Mouse (Mus musculus) kidney, postnatal 4 days (tissue): ENCODE results near the gene Ankrd13c.
"Not testable (repeated sequence)": the region's sequence is repeated elsewhere in the genome, so short reads cannot be mapped to it uniquely, and the experiment has no call there.

ENCODE experiments used
- DNase-seq, 2 experiments: peaks; one replicate each; pipeline ENCODE4 v3.0.0; 2021; ENCODE audit warnings: mixed read lengths in 2 of 2

The Ankrd13c gene

GRCm38 (mm10) chr3:157946843-157947358, at the start of gene Ankrd13c:
Ankrd13c (plus strand) TSS chr3:157947239.
- peak; percentile 94 to 97 for DNase-seq

DNA sequence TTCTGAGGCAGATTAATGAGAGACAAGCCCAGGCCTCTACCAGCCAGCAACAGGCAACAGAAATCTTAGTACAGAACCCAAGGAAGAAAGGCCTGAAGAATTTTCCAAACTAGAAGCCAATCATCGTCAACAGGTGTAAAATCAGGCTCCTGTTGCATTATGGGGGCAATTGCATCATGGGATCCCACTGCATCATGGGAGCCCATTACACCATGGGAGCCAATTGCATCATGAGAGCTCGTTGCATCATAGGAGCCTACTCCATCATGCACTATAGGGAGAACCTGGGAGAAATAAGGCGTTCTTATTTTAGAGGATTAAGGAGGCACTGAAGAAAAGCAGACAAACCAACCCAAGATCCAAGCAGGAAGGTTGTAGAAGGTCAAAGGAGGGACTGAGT, 49.4 kb upstream of the Ankrd13c start:
- no peak for DNase-seq

DNA sequence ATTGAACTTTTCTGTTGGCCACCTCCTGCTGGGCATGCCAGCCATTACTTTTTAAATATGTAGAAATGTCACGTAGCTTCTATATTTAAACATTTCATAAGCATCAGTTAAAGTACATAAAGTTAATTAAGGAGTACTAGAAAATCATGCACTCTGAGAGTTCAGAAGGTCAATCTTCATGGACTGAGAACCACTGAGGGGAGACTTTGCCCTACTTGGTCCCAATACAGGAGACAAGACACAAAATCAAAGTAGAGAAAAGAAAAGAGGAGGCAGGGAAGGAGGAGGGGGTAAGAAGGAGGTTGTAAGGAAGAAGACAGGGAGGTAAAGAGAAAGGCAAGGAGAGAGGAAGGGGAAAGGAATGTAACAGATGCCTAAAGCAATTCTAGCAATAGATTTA, 47.1 kb upstream of the Ankrd13c start:
- DNase-seq = no peak

GRCm38 (mm10) chr3:157901721-157902120, 45.3 kb upstream of the Ankrd13c start:
- DNase-seq = no peak

GRCm38 (mm10) chr3:157908166-157908565, 38.9 kb upstream of the Ankrd13c start:
- DNase-seq = no peak

GRCm38 (mm10) chr3:157910262-157910661, 36.8 kb upstream of the Ankrd13c start:
- DNase-seq = no peak

- peak in 1 of 2 experiments; percentile 14 for DNase-seq
Observed at GRCm38 (mm10) chr3:157912155-157912554, 34.9 kb upstream of the Ankrd13c start.

GRCm38 (mm10) chr3:157916336-157916735, 30.7 kb upstream of the Ankrd13c start:
- DNase-seq = peak in 1 of 2 experiments; percentile 19

DNA sequence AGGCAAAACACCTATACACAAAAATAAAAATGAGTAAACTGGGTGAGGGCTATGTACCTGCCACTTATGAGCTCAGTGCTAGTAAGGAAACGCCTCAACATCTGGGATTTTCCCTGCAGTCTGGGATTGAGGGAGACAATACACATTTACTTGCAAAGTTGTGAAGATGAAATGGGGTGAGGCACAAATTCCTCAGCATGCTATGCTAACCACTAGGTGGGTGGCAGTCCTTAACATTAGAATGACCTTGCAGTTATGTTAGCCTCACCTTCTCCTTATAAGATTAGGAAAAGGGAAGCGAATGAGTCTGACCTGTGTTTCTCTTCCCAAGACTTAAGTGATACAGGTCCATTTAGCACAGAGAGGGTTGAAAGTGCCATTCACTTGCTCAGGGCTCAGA, 25.7 kb upstream of the Ankrd13c start:
- DNase-seq = no peak

DNA sequence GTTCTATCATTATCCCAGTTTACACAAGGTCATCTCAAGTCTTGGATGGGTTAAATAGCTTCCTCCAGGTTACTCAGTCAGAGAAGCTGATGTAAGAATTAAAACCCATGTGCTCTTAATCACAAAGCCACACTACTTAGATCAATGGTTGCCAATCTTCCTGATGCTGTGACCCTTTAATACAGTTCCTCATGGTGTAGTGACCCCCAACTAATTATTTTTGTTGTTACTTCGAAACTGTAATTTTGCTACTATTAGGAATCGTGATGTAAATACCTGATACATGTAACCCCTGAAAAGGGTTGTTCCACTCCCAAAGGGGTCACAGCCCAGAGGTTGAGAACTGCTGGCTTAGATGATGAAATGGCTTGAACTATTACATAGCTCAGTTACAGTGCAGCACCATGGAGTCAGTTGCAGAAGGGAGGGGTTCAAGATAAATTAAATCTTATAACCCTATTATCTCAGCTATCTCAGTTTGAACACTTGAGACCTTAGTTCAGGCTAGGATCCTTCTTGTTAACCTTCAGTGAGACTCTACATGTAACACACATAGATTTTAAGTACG, 23.7 kb upstream of the Ankrd13c start:
- DNase-seq = no peak

- DNase-seq = peak; percentile 87 to 94
Observed at GRCm38 (mm10) chr3:157924692-157925328, 22.2 kb upstream of the Ankrd13c start, which contains the start of gene Cth. Cth (minus strand) TSS chr3:157925077.

DNA sequence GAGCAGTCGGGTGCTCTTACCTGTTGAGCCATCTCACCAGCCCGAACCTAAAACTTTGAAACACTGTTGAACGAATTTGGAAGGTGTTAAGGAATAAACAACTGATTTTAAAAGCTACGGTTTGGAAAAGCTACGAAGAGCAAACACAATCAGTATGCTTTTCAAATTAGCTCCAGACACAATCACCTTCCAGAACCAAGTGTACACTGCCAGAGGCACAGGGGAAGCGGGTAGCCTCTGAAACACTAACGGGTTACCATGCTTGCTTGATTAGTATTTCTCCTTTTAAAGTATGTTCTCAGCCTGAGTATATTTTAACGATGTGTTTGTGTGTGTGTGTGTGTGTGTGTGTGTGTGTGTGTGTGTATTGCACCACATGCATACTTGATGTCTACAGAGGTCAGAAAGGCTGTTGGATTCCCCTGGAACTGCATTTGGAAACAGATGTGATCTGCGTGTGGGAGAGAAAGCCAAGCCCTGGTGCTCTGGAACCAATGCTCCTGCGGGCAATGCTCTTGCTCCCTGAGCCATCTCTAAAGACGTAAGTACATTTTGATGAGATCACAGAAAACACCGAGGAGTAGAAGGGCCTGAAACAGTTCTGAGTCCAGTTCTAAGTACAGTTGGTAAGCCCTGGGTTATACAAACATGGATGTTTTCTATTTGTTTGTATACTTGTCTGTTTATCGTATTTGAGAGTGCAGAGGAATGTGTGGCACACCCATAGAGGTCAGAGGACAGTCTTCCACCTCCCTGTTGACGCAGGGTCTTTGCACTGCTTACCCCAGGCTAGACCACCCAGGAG, 21.1 kb upstream of the Ankrd13c start:
- no peak for DNase-seq

DNA sequence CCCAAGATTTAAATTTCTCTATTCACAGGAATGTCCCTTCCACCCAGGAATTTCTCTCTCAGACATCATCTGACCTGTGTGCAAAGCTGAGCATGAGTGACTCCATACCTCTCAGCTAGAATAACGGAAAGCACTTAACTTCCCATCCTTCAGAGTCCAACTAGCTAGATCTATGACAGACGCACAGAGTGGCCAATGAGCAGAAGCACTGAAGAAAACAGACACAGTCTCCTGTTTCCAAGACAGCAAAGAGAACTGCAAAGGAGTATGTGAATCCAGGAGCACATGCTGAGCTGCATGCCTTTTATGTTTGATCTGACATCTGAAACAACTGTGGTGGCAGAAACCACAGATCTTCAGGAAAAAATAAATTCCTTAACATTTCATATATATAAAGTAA, 20.3 kb upstream of the Ankrd13c start:
- DNase-seq = no peak

GRCm38 (mm10) chr3:157928731-157929130, 18.3 kb upstream of the Ankrd13c start:
- no peak for DNase-seq

GRCm38 (mm10) chr3:157929417-157929816, 17.6 kb upstream of the Ankrd13c start:
- DNase-seq = no peak

DNA sequence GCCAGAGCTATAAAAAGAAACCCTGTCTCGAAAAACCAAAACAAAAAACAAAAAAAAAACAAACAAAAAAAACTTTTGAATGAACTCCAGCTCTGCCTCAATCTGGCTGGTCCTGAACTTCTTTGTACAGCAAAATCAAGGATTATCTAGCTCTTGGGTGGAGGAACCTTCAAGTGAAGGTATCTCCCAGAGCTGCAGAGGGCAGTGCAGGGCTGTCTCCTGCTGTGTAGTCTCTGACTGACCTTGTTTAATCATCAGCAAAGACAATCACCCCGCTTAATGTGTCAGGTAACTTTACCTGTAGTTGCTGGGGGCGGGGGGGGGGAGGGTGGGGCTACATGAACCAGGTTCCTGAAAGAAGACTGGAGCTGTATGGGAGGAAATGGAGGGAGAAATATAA, 15.4 kb upstream of the Ankrd13c start:
- DNase-seq = peak; percentile 26 to 55

GRCm38 (mm10) chr3:157932074-157932473, 15.0 kb upstream of the Ankrd13c start:
- DNase-seq = no peak

DNA sequence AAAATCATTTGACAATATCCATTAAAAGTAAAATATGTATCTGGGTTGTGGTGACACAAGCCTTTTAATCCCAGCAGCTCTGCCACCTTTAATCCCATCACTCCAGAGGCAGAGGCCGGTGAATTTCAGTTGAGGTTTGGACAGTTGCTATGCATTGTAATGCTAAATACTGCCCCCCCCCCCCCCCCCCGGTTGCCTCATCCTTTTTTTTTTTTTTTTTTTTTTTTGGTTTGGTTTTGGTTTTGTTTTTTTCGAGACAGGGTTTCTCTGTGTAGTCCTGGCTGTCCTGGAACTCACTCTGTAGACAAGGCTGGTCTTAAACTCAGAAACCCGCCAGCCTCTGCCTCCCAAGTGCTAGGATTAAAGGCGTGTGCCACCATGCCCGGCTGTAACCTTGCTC, 13.8 kb upstream of the Ankrd13c start:
- DNase-seq = not testable (repeated sequence)

DNA sequence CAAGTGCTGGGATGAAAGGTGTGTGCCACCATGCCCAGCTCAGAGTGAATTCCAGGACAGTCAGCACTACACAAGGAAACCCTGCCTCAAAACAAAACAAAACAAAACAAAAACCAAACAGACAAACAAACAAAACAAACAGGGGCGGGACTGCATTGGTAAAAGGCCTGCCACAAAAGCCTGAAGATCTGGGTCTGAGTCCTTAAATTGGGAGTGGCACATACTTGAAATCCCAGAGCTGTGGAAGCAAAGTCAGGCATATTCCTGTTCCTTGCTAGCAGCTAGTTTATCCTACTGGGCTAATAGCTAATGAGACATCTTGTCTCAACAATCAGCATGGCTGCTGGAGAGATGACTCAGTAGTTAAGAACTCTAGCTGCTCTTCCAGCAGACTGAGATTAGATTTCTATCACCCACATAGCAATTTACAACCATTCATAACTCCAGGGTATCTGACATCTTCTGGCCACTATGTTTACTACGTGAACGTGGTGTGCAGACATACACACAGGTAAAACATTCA, 12.7 kb upstream of the Ankrd13c start:
- DNase-seq = no peak

- no peak for DNase-seq
Observed at GRCm38 (mm10) chr3:157938585-157938984, 8.5 kb upstream of the Ankrd13c start.

GRCm38 (mm10) chr3:157947383-157948280, 593 bp downstream of the Ankrd13c start:
- DNase-seq = peak; percentile 40 to 58

DNA sequence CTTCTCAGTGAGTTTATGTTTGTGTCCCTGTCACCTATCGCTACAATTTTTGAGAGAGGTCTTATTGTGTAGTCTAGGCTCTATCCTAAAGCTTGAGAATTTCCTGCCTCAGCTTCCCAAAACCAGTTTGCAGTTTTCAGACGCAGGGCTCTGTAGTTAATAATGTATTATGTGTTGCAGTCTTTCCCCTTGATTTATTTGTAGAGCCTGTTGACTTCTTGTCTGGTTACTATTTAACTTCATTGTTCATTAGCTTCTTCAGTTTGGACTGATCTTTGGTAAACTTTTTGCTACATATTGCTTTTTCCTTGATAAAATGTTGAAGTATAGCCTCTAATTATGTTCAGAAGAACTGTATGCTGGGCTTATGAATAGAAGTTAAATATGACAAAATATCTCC, 5.7 kb downstream of the Ankrd13c start:
- no peak for DNase-seq
